Mouse (Mus musculus): ENCODE data around the gene Mdc1. TPM values are rescaled to one million over a fixed set of nuclear protein-coding genes. Genes with fewer than 3 reads are reported as not detected.

Gene Mdc1
- polyA plus RNA-seq, 1 experiment from 2014 or later: 25.0 TPM

DNA sequence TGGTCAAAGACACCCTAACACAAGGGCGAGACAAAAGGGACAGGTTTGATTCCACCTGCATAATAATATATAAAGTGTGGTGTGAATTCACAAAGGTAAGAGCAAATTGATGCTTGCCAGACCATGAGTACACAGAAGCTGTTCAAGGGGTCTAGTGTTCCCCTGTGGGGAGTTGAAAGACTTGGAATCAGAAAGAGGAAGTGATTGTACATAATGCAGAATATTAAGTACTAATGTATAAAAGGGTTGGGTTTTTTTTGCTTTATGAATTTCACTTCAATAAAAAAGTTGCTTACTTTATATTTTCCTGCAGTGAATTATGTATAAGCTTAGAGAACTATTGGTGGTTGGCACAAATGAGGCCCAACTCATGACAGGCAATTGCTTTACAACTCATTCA is 18.1 kb downstream of the Mdc1 start:
- no peak overlapping the region for H3K9ac ChIP-seq
- no peaks in the 10 kb centered on the region for H3K9me3 ChIP-seq (replicated peaks)
- H3K4me3 ChIP-seq: no peak overlapping the region
- H3K4me2 ChIP-seq: no peak overlapping the region
- no peak overlapping the region for H3K27ac ChIP-seq (ENCODE audit: poor library complexity, severe bottlenecking)
- no peaks in the 10 kb centered on the region for H3K27me3 ChIP-seq (replicated peaks)
- peaks cover 31% of the 10 kb centered on the region for H3K36me3 ChIP-seq
- peaks cover 7% of the 10 kb centered on the region for H3K4me1 ChIP-seq (replicated peaks)
- WGBS: 91% methylated on average over 1 of the region's 1 CpGs
- ATAC-seq (ENCODE audit: insufficient number of reproducible peaks, low FRiP score): no peak

DNA sequence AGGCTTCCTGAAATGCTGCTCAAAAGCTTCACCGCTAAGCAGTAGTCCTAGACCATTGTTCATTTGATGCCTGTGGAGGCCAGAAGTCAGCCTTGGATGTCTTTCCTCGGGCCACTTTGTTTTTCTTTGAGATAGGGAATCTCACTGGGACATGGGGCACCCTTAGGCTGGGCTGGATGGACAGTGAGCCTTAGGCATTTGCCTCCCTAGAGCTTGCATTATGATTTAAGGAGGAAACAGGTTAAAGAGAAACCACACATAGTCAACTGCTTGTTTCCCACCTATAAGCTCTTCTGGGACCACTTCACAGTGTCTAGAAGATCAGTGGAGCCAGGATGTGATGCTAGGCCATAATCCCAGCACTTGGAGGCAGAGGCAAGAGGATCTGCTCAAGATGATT is 18.5 kb downstream of the Mdc1 start:
- no peaks in the 10 kb centered on the region for H3K27me3 ChIP-seq (replicated peaks)
- ATAC-seq (ENCODE audit: insufficient number of reproducible peaks, low FRiP score): no peak
- peaks cover 26% of the 10 kb centered on the region for H3K36me3 ChIP-seq
- WGBS: 38% methylated on average over 2 of the region's 2 CpGs
- peaks cover 12% of the 10 kb centered on the region for H3K4me1 ChIP-seq (replicated peaks)
- H3K27ac ChIP-seq (ENCODE audit: poor library complexity, severe bottlenecking): no peak overlapping the region
- H3K4me3 ChIP-seq: no peak overlapping the region
- H3K4me2 ChIP-seq: no peak overlapping the region
- no peak overlapping the region for H3K9ac ChIP-seq
- H3K9me3 ChIP-seq (replicated peaks): no peaks in the 10 kb centered on the region

DNA sequence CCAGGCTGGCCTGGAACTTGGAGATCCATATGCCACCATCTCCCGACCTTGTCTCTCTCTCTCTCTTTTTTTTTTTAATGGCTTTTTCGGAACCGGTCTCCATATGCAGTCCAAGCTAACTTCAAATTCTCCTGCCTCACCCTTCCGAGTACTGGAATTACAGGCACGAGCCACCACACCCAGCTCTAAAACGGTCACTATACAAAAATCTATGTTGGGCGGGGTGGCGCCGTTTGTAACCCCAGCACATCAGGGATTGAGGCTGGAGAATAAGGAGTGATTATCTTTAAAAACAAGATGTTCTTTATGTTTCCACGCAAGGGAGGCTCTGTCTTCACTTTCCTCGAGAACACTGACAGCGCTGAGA is 19.5 kb downstream of the Mdc1 start:
- 5% methylated on average over 12 of the region's 12 CpGs for WGBS
- H3K4me2 ChIP-seq: peak overlapping the region; percentile 75
- H3K27ac ChIP-seq (ENCODE audit: poor library complexity, severe bottlenecking): peak overlapping the region; percentile 90
- H3K9me3 ChIP-seq (replicated peaks): no peaks in the 10 kb centered on the region
- peaks cover 20% of the 10 kb centered on the region for H3K36me3 ChIP-seq
- no peaks in the 10 kb centered on the region for H3K27me3 ChIP-seq (replicated peaks)
- peaks cover 16% of the 10 kb centered on the region for H3K4me1 ChIP-seq (replicated peaks)
- peak overlapping the region; percentile 66 for H3K9ac ChIP-seq
- peak overlapping the region; percentile 66 for H3K4me3 ChIP-seq
- ATAC-seq (ENCODE audit: insufficient number of reproducible peaks, low FRiP score): 0 out of 2 replicates have a peak, but pooled peaks have one; percentile 2

DNA sequence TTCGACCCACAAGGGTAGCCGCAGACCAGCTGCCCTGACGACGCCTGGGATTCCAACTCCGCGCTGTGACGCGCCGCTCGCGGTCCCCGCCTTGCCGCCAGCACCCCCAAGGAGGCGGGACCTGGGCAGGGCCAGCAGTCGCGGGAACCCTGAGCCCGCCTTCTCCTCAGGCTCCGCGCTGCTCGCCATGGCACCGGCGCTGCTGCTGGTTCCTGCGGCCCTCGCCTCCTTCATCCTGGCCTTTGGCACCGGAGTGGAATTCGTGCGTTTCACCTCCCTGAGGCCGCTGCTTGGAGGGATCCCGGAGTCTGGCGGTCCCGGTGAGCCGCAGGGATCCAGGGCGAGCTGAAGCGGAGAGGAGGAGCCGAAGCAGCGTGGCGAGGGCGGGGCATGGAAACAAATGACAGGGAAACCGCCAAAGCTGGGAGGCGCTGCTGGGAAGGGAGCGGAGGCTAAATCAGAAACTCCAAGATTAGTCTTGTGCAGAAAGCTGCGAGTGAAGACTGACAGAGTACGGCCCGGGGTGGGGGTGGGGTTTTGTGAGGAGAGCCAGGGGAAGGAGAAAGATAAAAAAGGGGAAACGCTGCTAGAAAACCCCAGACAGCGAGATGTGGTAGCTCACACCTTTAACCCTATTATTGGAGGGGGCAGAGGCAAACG is 20.0 kb downstream of the Mdc1 start, which contains the start of gene Nrm:
Nrm (plus strand) TSS at position 121 of the 660 bp plus-strand sequence.
- Histone ChIP-seq H3K9ac (peak within 1 kb of the TSS; percentile 66), H3K27ac (ENCODE audit: poor library complexity, severe bottlenecking) (peak within 1 kb of the TSS; percentile 90), H3K27me3 (replicated peaks) (no peaks in the 10 kb centered on the region), H3K36me3 (peaks cover 19% of the 10 kb centered on the region), H3K4me2 (peak within 1 kb of the TSS; percentile 75), H3K9me3 (replicated peaks) (no peaks in the 10 kb centered on the region), H3K4me3 (peak within 1 kb of the TSS; percentile 66), H3K4me1 (replicated peaks) (peaks cover 16% of the 10 kb centered on the region)
- under 1% methylated on average over 47 of the region's 47 CpGs for WGBS
- peak; percentile 89 for ATAC-seq (ENCODE audit: insufficient number of reproducible peaks, low FRiP score)

DNA sequence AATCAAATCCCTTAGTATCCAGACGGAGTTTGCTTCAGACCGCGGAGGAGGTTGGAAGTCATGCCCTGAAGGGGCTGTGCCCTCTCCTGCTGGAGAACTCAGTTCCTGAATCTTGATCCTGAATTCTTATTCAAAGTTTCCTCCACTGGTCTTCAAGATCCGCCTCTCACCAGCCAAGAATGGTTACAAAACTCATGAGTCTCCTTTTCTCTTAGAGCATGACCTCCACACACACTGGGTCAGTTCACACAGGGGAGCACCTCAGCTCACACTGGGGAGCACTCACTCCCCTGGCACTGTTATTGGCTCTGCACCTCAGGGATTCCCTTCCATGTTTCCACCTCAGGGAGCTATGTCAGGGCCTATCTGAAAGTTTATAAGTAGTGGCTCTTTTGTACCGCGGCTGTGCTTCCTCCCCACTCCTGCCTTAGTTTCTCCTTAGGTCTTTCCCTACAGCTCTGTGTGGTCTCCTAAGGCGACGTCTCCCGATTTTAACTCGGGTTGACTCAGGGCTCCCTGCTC is 23.6 kb downstream of the Mdc1 start:
- peak overlapping the region; percentile 78 for H3K4me3 ChIP-seq
- H3K4me2 ChIP-seq: peak overlapping the region; percentile 94
- H3K9ac ChIP-seq: peak overlapping the region; percentile 91
- H3K27me3 ChIP-seq (replicated peaks): no peaks in the 10 kb centered on the region
- no peak for ATAC-seq (ENCODE audit: insufficient number of reproducible peaks, low FRiP score)
- no peaks in the 10 kb centered on the region; the same call in 1 of the 2 replicates for H3K36me3 ChIP-seq
- H3K27ac ChIP-seq (ENCODE audit: poor library complexity, severe bottlenecking): peak overlapping the region; percentile 96
- peaks cover 45% of the 10 kb centered on the region for H3K4me1 ChIP-seq (replicated peaks)
- H3K9me3 ChIP-seq (replicated peaks): no peaks in the 10 kb centered on the region
- 23% methylated on average over 10 of the region's 10 CpGs for WGBS

DNA sequence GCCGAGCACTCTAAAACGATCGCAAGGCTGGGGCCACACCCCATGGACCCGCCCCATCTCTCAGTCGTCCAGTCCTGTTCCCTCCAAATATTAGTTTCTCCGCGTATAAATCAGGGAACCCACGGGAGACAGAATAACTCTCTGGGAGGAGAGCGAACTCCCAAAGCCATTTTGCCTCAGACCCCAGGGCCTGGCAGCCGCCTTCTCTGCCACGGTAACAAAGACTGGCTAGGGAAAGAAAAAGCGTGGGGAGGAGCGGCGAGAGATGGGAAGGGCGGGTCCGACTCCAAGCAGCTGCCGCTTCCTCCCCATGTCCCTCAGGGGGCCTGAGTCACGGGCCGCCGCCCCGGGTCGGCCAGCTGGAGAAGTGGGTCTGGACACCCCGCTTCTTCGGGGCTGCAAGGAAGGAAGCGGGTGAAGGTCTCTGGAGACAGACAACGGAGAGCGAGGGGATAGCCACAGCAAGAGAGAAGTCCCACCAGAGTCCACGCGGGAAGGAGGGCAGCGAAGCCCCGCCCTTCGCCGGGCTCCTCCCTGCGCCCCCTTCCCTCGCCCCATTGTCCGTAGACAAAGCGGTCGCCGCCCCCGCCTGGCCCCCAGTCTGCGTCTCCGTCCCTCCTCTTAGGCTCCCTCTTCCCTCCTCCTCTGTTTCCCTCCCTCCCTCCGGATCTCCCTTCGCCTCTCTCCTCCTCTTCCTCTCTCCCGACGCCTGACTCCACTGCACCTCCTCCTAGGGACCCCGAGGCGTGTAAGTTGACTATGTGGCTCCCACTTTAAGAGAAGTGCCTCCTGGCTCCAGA is 24.4 kb downstream of the Mdc1 start, which contains the start of gene Ppp1r18:
Ppp1r18 (plus strand) TSS at position 113 of the 800 bp plus-strand sequence.
- no peaks in the 10 kb centered on the region; the same call in 1 of the 2 replicates for H3K36me3 ChIP-seq
- H3K4me3 ChIP-seq: peak within 1 kb of the TSS; percentile 78
- ATAC-seq (ENCODE audit: insufficient number of reproducible peaks, low FRiP score): peak; percentile 75
- no peaks in the 10 kb centered on the region for H3K9me3 ChIP-seq (replicated peaks)
- peak within 1 kb of the TSS; percentile 94 for H3K4me2 ChIP-seq
- peaks cover 49% of the 10 kb centered on the region for H3K4me1 ChIP-seq (replicated peaks)
- H3K9ac ChIP-seq: peak within 1 kb of the TSS; percentile 91
- no peaks in the 10 kb centered on the region for H3K27me3 ChIP-seq (replicated peaks)
- WGBS: under 1% methylated on average over 47 of the region's 48 CpGs
- peak within 1 kb of the TSS; percentile 96 for H3K27ac ChIP-seq (ENCODE audit: poor library complexity, severe bottlenecking)

DNA sequence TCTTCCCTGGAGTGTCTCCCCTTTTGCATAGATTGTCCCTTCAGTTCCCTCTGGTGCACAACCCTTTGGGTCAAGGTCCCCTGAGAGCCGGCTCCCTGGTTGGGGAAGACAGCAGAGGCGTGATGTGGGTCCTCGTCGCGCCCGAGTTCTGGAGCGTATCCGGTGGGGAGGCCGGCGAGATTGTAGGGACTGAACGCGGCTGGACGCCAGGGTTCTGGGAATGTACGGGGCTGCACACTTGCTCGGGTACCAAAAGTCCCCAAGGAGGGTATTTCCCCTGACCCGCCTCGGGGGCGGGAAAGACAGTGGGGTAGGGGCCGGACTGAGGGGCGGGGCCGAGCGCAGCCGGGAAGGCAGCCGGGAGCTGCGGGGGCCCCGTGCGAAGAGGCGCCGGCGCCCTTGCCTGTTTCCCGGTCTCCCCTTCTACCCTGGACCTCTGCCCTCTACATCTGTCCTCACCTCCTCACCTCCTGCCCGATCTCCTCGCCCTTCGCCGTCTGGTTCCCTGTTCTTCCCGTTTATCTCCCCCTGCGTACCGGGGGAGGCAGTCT is 25.0 kb downstream of the Mdc1 start:
- Histone ChIP-seq H3K4me1 (replicated peaks) (peaks cover 54% of the 10 kb centered on the region), H3K27me3 (replicated peaks) (no peaks in the 10 kb centered on the region), H3K4me2 (peak overlapping the region; percentile 94), H3K9me3 (replicated peaks) (no peaks in the 10 kb centered on the region; the same call in 1 of the 2 replicates), H3K4me3 (peak overlapping the region; percentile 78), H3K27ac (ENCODE audit: poor library complexity, severe bottlenecking) (peak overlapping the region; percentile 96), H3K9ac (peak overlapping the region; percentile 91), H3K36me3 (peaks cover 4% of the 10 kb centered on the region)
- peak; percentile 61 for ATAC-seq (ENCODE audit: insufficient number of reproducible peaks, low FRiP score)
- WGBS: under 1% methylated on average over 37 of the region's 38 CpGs

DNA sequence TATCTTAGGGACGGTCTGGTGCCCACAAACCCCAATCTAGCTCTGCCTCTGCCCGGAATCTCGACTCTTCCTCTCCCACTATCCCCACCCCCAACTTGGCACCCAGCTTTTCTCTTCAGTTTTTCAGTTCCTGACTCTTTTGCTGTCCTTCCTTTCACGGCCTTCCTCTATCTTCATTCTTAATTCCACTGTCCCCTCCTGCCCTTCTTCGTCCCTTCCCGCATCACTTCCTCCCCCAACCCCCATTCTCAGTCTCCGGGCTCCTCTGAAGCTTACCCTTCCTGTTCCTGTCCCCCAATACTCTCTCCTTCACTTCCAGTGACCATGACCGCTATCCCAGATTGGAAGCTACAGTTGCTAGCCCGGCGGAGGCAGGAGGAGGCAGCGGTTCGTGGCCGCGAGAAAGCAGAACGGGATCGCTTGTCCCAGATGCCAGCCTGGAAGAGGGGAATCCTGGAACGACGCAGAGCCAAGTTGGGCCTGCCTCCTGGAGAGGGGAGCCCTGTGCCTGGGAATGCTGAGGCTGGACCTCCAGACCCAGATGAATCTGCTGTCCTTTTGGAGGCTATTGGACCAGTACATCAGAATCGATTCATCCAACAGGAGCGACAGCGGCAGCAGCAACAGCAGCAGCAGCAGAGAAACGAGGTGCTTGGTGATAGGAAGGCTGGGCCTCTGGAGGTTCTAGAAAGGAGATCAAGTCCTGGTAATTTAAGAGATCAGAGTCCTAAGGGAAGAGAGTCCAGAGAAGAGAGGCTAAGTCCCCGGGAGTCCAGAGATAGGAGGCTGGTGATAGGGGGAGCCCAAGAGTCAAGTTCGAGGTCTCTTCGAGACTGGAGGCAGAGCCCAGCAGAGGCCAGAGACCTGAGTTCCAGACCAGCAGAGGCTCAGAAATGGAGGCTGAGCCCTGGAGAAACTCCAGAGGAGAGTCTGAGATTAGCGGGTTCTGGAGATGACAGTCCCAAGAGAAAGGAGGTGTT is 25.9 kb downstream of the Mdc1 start:
- H3K4me1 ChIP-seq (replicated peaks): peaks cover 59% of the 10 kb centered on the region
- peaks cover 11% of the 10 kb centered on the region for H3K36me3 ChIP-seq
- H3K4me3 ChIP-seq: peak overlapping the region; percentile 78
- no peak for ATAC-seq (ENCODE audit: insufficient number of reproducible peaks, low FRiP score)
- H3K9me3 ChIP-seq (replicated peaks): no peaks in the 10 kb centered on the region; the same call in 1 of the 2 replicates
- no peaks in the 10 kb centered on the region for H3K27me3 ChIP-seq (replicated peaks)
- H3K4me2 ChIP-seq: peak overlapping the region; percentile 94
- peak overlapping the region; percentile 91 for H3K9ac ChIP-seq
- H3K27ac ChIP-seq (ENCODE audit: poor library complexity, severe bottlenecking): peak overlapping the region; percentile 96
- WGBS: 6% methylated on average over 26 of the region's 26 CpGs

DNA sequence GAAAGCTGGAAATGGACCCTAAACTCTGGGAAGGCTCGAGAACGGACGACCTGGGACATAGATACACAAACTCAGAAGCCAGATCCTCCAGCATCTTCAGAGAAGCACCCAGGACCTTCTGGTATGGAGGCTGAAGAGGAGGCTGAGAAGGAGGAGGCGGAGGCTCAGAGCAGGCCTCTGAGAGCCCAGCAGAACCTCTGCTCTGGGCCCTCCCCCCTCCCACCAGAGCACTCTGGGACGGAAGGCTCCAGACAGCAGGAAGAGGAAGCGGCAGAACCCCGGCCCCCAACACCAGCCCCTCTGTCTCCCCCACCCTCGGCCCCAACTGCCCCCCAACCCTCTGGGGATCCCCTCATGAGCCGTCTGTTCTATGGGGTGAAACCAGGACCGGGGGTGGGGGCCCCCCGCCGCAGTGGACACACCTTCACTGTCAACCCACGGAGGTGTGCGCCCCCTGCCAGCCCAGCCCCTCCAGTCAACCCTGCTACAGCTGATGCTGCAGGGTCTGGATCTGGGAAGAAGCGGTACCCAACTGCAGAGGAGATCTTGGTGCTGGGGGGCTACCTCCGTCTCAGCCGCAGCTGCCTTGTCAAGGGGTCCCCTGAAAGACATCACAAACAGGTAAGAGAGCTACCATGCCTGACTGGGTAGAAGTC is 27.0 kb downstream of the Mdc1 start:
- Histone ChIP-seq H3K4me3 (peak overlapping the region; percentile 78), H3K27me3 (replicated peaks) (no peaks in the 10 kb centered on the region), H3K9me3 (replicated peaks) (no peaks in the 10 kb centered on the region; the same call in 1 of the 2 replicates), H3K36me3 (peaks cover 19% of the 10 kb centered on the region), H3K9ac (peak overlapping the region; percentile 91), H3K27ac (ENCODE audit: poor library complexity, severe bottlenecking) (peak overlapping the region; percentile 96), H3K4me1 (replicated peaks) (peaks cover 64% of the 10 kb centered on the region), H3K4me2 (peak overlapping the region; percentile 94)
- WGBS: 23% methylated on average over 16 of the region's 17 CpGs
- ATAC-seq (ENCODE audit: insufficient number of reproducible peaks, low FRiP score): no peak

DNA sequence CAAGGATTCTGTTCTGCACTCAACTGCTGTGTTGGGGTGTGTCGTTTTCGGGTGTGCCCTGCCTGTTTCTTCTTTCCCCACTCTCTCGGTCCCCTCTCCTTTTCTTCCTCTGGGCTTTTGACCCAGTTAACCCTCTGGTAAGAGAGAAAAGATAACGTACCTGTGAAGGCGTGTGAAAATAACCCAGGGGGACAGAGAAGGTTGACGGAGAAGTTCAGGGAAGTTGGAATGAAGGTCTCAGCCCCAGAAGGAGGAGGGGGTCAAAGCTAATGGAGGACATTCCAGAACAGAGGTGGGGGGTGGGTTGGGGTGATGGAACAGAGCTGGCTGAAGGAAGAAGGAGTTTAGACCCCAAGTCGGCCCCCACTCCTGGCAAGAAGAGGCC is 27.6 kb downstream of the Mdc1 start:
- no peak for ATAC-seq (ENCODE audit: insufficient number of reproducible peaks, low FRiP score)
- Histone ChIP-seq H3K36me3 (peaks cover 20% of the 10 kb centered on the region), H3K9me3 (replicated peaks) (no peaks in the 10 kb centered on the region; the same call in 1 of the 2 replicates), H3K27me3 (replicated peaks) (no peaks in the 10 kb centered on the region), H3K4me3 (peak overlapping the region; percentile 78), H3K4me1 (replicated peaks) (peaks cover 68% of the 10 kb centered on the region), H3K4me2 (peak overlapping the region; percentile 94), H3K9ac (peak overlapping the region; percentile 91), H3K27ac (ENCODE audit: poor library complexity, severe bottlenecking) (peak overlapping the region; percentile 96)
- WGBS: 3% methylated on average over 7 of the region's 7 CpGs

All from heart, embryonic 12.5 days (tissue).